Mouse (Mus musculus): ENCODE measurements around the gene Siah3. TPM values are rescaled to one million over a fixed set of nuclear protein-coding genes. Genes with fewer than 3 reads are reported as not detected.

Siah3 gene
- polyA plus RNA-seq, 1 experiment = not detected

DNA sequence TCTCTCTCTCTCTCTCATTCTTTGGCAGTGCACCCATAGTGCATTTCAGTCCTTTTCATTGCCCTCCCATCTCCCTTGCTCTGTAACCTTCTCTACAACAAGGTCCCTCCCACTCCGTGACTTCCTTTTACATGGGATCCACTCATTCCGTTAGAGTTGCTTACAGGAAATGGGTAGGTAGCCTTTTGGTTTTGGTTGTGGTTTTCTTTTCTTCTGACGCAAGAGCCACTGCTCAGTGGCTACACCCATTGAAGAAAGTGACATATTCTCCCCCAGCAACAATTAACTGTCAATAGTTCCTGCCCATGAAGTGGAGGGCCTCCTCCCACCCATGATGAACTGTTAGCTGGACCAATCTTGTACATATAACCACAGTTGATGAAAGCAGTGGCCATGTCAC is 60.4 kb downstream of the Siah3 start:
- TF ChIP-seq REST (IDR thresholded peaks at IDR 0.05; ENCODE audit: insufficient read depth, insufficient read length) (no peak), MYOG (IDR thresholded peaks at IDR 0.05; ENCODE audit: control insufficient read depth in 1 of 3, insufficient read depth in 1 of 3, insufficient read length in 2 of 3, low read depth in 2 of 3) (no peak), E2F4 (IDR thresholded peaks at IDR 0.05; ENCODE audit: insufficient read depth) (no peak), POLR2A (IDR thresholded peaks at IDR 0.05; ENCODE audit: insufficient read length, low read depth) (no peak), MYOD1 (IDR thresholded peaks at IDR 0.05; ENCODE audit: control insufficient read depth in 1 of 3, insufficient read length in 2 of 3, low read depth in 2 of 3) (no peak), USF1 (IDR thresholded peaks at IDR 0.05; ENCODE audit: low read depth) (no peak), TCF3 (IDR thresholded peaks at IDR 0.05; ENCODE audit: insufficient read length, low read depth) (no peak), POLR2AphosphoS2 (IDR thresholded peaks at IDR 0.05; ENCODE audit: insufficient read length, low read depth) (no peak), MAX (IDR thresholded peaks at IDR 0.05; ENCODE audit: low read depth) (no peak), CEBPB (IDR thresholded peaks at IDR 0.05; ENCODE audit: insufficient read depth, poor library complexity, severe bottlenecking) (no peak), SRF (IDR thresholded peaks at IDR 0.05; ENCODE audit: control insufficient read depth, insufficient read length, low read depth) (no peak), TCF12 (IDR thresholded peaks at IDR 0.05; ENCODE audit: insufficient read depth, poor library complexity, severe bottlenecking) (no peak)
- Histone ChIP-seq H3K4me3 (no peak overlapping the region), H3ac (ENCODE audit: control insufficient read depth, insufficient read length) (no peak overlapping the region), H3K4me2 (ENCODE audit: low read depth) (no peak overlapping the region), H3K36me3 (ENCODE audit: control insufficient read depth, insufficient read depth) (no peaks in the 10 kb centered on the region), H3K27me3 (ENCODE audit: control insufficient read depth, insufficient read depth, insufficient read length) (peaks cover 20% of the 10 kb centered on the region), H3K79me2 (ENCODE audit: control insufficient read depth, insufficient read depth) (no peaks in the 10 kb centered on the region)

DNA sequence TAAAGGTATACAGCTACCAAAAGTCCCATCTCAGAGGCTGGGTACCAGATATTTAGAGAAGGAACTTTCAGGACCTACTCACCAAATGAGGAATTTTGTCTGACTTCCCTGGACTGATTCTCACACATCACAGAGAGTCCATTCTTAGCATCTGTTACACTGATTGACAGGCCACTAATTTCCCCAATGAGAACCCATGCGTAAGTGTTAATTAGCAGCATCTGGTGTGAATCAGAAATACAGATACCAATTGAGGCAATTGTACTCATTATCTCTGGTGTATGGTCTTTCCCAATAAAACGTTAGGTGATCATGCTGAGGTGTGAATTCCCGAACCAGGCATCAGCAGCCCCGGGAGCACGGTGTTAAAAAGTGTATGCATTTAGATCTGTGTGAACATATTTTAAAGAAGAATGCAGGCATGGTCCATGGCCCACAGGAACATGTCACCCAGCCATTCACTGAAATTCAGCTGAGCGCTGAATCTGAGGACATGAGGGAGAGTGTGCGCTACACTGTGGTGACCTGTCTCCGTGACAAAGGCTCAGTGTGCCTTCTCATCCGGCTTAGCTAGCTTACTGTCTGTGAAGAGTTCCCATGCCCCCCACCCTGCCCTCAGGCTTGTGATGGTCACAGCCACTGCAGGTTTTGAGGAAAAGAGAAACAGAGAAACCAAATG is 61.3 kb downstream of the Siah3 start:
- Histone ChIP-seq H3K4me2 (ENCODE audit: low read depth) (no peak overlapping the region), H3K79me2 (ENCODE audit: control insufficient read depth, insufficient read depth) (no peaks in the 10 kb centered on the region), H3K4me3 (no peak overlapping the region), H3K27me3 (ENCODE audit: control insufficient read depth, insufficient read depth, insufficient read length) (peaks cover 20% of the 10 kb centered on the region), H3ac (ENCODE audit: control insufficient read depth, insufficient read length) (no peak overlapping the region), H3K36me3 (ENCODE audit: control insufficient read depth, insufficient read depth) (no peaks in the 10 kb centered on the region)
- TF ChIP-seq TCF3 (IDR thresholded peaks at IDR 0.05; ENCODE audit: insufficient read length, low read depth) (no peak), SRF (IDR thresholded peaks at IDR 0.05; ENCODE audit: control insufficient read depth, insufficient read length, low read depth) (no peak), TCF12 (IDR thresholded peaks at IDR 0.05; ENCODE audit: insufficient read depth, poor library complexity, severe bottlenecking) (no peak), USF1 (IDR thresholded peaks at IDR 0.05; ENCODE audit: low read depth) (no peak), POLR2AphosphoS2 (IDR thresholded peaks at IDR 0.05; ENCODE audit: insufficient read length, low read depth) (no peak), CEBPB (IDR thresholded peaks at IDR 0.05; ENCODE audit: insufficient read depth, poor library complexity, severe bottlenecking) (no peak), E2F4 (IDR thresholded peaks at IDR 0.05; ENCODE audit: insufficient read depth) (no peak), MAX (IDR thresholded peaks at IDR 0.05; ENCODE audit: low read depth) (no peak), REST (IDR thresholded peaks at IDR 0.05; ENCODE audit: insufficient read depth, insufficient read length) (no peak), MYOG (IDR thresholded peaks at IDR 0.05; ENCODE audit: control insufficient read depth in 1 of 3, insufficient read depth in 1 of 3, insufficient read length in 2 of 3, low read depth in 2 of 3) (no peak), POLR2A (IDR thresholded peaks at IDR 0.05; ENCODE audit: insufficient read length, low read depth) (no peak), MYOD1 (IDR thresholded peaks at IDR 0.05; ENCODE audit: control insufficient read depth in 1 of 3, insufficient read length in 2 of 3, low read depth in 2 of 3) (no peak)

DNA sequence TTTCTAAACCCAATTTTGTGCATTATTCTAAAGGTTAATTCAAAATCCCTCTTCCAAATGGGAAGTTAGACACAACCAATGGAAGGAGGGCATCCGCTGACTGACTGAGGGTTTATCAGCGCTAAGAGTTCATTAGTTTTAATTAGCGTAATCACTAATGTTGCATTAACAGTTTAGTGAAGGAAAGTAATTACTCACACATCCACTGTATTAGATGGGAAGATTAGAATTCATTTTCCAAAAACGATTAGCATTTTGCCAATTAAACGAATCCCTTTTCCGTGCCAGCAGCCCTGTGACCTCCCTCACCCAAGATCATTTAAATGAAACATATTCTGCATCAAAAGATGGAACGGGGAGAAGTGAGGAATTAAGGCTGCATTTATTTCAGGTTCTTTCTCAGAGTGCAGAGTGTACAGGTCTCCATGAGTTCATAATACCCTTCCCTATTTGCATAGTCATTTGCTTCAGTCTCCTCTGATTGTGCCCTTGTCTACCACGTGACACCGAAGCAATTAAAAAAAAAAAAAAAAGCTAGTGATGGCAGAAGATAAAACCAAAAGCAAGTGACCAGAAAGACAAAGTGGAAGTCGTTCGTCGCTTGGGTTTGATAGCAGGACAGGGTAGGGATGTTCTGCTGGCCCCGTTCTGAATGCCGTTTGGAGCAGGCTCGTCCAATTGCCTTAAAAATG is 62.6 kb downstream of the Siah3 start:
- Histone ChIP-seq H3K4me3 (no peak overlapping the region), H3K4me2 (ENCODE audit: low read depth) (no peak overlapping the region)

DNA sequence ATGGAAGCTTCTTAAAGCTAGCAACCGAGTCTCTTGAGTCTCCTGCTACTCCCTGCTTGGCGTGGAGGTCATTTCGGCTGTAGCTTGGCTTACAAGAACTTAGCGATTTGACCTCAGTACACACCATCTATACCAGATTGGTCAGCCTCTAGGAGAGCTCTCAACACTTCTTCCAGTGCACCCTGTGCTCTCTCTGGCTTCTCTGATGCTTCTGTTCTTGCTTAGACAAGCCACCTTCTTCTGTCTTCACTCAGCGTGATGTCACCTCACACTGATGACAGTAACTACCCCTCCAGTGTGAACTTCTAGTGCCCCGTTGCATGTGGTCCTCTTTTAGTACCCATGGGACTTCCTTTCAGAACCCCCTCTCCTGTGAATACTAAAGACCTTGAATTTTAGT is 63.1 kb downstream of the Siah3 start:
- Histone ChIP-seq H3K27me3 (ENCODE audit: control insufficient read depth, insufficient read depth, insufficient read length) (peaks cover 20% of the 10 kb centered on the region), H3K36me3 (ENCODE audit: control insufficient read depth, insufficient read depth) (no peaks in the 10 kb centered on the region), H3ac (ENCODE audit: control insufficient read depth, insufficient read length) (no peak overlapping the region), H3K4me2 (ENCODE audit: low read depth) (no peak overlapping the region), H3K4me3 (no peak overlapping the region), H3K79me2 (ENCODE audit: control insufficient read depth, insufficient read depth) (no peaks in the 10 kb centered on the region)
- TF ChIP-seq SRF (IDR thresholded peaks at IDR 0.05; ENCODE audit: control insufficient read depth, insufficient read length, low read depth) (no peak), REST (IDR thresholded peaks at IDR 0.05; ENCODE audit: insufficient read depth, insufficient read length) (no peak), E2F4 (IDR thresholded peaks at IDR 0.05; ENCODE audit: insufficient read depth) (no peak), TCF3 (IDR thresholded peaks at IDR 0.05; ENCODE audit: insufficient read length, low read depth) (no peak), MAX (IDR thresholded peaks at IDR 0.05; ENCODE audit: low read depth) (no peak), MYOD1 (IDR thresholded peaks at IDR 0.05; ENCODE audit: control insufficient read depth in 1 of 3, insufficient read length in 2 of 3, low read depth in 2 of 3) (no peak), POLR2A (IDR thresholded peaks at IDR 0.05; ENCODE audit: insufficient read length, low read depth) (no peak), MYOG (IDR thresholded peaks at IDR 0.05; ENCODE audit: control insufficient read depth in 1 of 3, insufficient read depth in 1 of 3, insufficient read length in 2 of 3, low read depth in 2 of 3) (no peak), USF1 (IDR thresholded peaks at IDR 0.05; ENCODE audit: low read depth) (no peak), CEBPB (IDR thresholded peaks at IDR 0.05; ENCODE audit: insufficient read depth, poor library complexity, severe bottlenecking) (no peak), POLR2AphosphoS2 (IDR thresholded peaks at IDR 0.05; ENCODE audit: insufficient read length, low read depth) (no peak), TCF12 (IDR thresholded peaks at IDR 0.05; ENCODE audit: insufficient read depth, poor library complexity, severe bottlenecking) (no peak)

More for the DNA sequence above, 62.6 kb downstream of the Siah3 start:
- H3K36me3 ChIP-seq (ENCODE audit: control insufficient read depth, insufficient read depth) = no peaks in the 10 kb centered on the region
- peaks cover 20% of the 10 kb centered on the region for H3K27me3 ChIP-seq (ENCODE audit: control insufficient read depth, insufficient read depth, insufficient read length)
- TF ChIP-seq MAX (IDR thresholded peaks at IDR 0.05; ENCODE audit: low read depth) (no peak), TCF3 (IDR thresholded peaks at IDR 0.05; ENCODE audit: insufficient read length, low read depth) (no peak), MYOG (IDR thresholded peaks at IDR 0.05; ENCODE audit: control insufficient read depth in 1 of 3, insufficient read depth in 1 of 3, insufficient read length in 2 of 3, low read depth in 2 of 3) (no peak), MYOD1 (IDR thresholded peaks at IDR 0.05; ENCODE audit: control insufficient read depth in 1 of 3, insufficient read length in 2 of 3, low read depth in 2 of 3) (no peak), E2F4 (IDR thresholded peaks at IDR 0.05; ENCODE audit: insufficient read depth) (no peak), REST (IDR thresholded peaks at IDR 0.05; ENCODE audit: insufficient read depth, insufficient read length) (no peak), SRF (IDR thresholded peaks at IDR 0.05; ENCODE audit: control insufficient read depth, insufficient read length, low read depth) (no peak), CEBPB (IDR thresholded peaks at IDR 0.05; ENCODE audit: insufficient read depth, poor library complexity, severe bottlenecking) (no peak), USF1 (IDR thresholded peaks at IDR 0.05; ENCODE audit: low read depth) (no peak), TCF12 (IDR thresholded peaks at IDR 0.05; ENCODE audit: insufficient read depth, poor library complexity, severe bottlenecking) (no peak), POLR2A (IDR thresholded peaks at IDR 0.05; ENCODE audit: insufficient read length, low read depth) (no peak), POLR2AphosphoS2 (IDR thresholded peaks at IDR 0.05; ENCODE audit: insufficient read length, low read depth) (no peak)
- no peak overlapping the region for H3ac ChIP-seq (ENCODE audit: control insufficient read depth, insufficient read length)
- H3K79me2 ChIP-seq (ENCODE audit: control insufficient read depth, insufficient read depth) = no peaks in the 10 kb centered on the region

All from myocyte (in vitro differentiated cells).